Mouse (Mus musculus) testis, adult 10 weeks (tissue): ENCODE results near the gene Acss2. TPM values are rescaled to one million over a fixed set of nuclear protein-coding genes. Genes with fewer than 3 reads are reported as not detected.

ENCODE experiments used
- polyA plus RNA-seq: library from polyadenylated mRNA; stranded (reverse); fragments of 350-450 nt; fragmentation: Illumina TruSeq; extraction: RNeasy Lipid Tissue Mini Kit (QIAGEN cat#74804); gene quantifications from one replicate; pipeline ENCODE4 v1.2.3, GENCODE M21; 2014; ENCODE audit warnings: low read depth, low replicate concordance

Acss2 gene
- polyA plus RNA-seq: 27.1 TPM

DNA sequence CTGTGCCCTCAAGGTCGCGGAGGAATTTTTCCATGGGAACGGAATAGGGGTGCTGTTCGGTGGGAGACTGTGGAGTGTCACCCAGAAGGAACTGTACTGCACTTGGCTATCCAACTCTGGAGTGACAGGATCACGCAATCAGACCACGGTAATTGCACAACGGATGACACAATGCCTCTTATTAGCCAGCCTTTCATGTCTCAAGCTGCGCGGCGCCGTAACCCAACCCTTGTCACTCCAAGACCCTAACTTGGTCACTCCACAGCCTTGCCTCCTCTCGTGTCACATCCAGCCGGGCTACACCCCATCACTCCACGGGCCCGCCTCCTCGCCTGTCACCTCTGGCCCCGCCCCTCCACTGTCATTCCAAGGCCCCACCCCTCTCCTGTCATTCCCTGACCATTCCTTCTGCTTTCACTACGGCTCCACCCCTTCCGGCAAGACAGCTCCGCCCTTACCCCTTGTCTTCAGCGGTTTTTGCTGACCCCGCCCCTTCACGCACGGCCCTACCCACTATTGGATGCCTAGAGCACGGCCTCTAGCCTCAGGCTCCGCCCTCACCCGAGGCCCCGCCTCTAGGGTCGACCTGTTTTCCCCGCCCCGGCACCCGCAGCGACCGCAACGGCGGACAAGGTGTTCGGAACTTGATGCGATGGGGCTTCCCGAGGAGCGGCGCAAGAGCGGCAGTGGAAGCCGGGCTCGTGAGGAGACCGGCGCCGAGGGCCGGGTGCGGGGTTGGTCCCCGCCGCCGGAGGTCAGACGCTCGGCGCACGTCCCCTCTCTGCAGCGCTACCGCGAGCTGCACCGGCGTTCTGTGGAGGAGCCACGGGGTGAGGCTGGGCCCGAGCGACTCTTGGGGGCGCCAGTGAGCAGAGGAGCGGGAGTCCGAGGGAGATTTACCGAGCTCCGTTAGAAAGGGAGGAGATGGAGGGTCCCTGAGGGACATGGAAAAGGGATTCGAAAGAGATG lies at the start of gene Acss2, which contains the start of gene Ggt7:
Gene Acss2, plus strand, starts transcription at position 494 of the 969 bp plus-strand sequence.
Gene Ggt7, minus strand, starts transcription at position 783 of the 969 bp plus-strand sequence.

DNA sequence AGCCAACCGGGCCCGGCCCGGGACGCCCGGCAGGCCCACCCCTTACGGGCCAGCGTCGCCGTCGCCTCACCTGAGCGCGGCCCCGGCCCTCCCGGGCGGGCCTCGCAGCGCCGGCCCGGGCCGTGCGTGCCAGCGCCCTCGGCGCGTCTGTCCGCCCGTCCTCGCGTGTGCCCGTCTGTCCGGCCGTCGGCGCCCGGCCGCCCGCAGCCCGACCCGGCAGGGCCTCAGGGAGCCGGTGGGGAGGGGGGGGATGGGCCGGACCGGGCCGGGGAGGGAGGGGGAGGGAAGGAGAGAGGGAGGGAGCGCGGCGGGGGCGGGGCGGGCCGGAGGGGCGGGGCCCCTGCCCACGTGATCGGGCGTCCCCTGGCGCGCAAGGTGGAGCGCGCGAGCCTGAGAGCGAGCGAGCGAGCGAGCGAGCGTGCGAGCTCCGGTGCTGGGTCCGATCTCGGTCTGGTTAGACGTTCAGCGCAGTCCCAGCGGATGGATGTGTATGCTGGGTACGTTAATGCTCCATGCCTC lies 44.1 kb upstream of the Acss2 start, which contains the start of gene Ncoa6:
Gene Ncoa6, minus strand, starts transcription at position 325 of the 519 bp plus-strand sequence.

GRCm38 (mm10) chr2:155592137-155592853 lies 74.5 kb downstream of the Acss2 start, which contains the start of gene Gss:
Gss (minus strand) TSS chr2:155592810.

DNA sequence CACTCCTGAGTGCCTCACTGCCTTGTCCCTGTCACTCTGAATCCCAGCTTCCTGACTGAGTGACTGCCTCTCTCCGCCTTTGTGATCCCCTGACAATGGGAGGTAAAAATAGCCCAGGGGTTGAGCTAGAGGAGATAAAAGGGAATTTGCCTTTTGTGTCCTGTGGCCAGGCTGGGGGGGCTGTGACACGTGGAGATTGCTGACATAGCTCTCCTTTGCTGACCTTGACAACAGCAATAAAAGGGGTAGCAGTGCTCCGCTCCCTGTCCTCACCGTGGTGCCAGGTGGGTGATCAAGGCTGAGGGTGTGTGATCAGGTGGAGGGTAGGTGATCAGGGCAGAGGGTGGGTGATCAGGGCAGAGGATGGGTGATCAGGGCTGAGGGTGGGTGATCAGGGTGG lies 93.2 kb downstream of the Acss2 start, which contains the start of gene Myh7b:
Gene Myh7b, plus strand, starts transcription at position 235 of the 400 bp plus-strand sequence.

Other genes with a start within 250 kb of the Acss2 start
- gene Map1lc3a, start 241.7 kb upstream of the Acss2 start, polyA plus RNA-seq: 5.7 TPM
- 34.1 TPM for gene Pigu, start 160.5 kb upstream of the Acss2 start, polyA plus RNA-seq
- gene Trp53inp2, start 136.9 kb upstream of the Acss2 start, polyA plus RNA-seq: 99.8 TPM
- gene Ncoa6, start 44.1 kb upstream of the Acss2 start, polyA plus RNA-seq: 72.3 TPM
- gene Ggt7, start 289 bp downstream of the Acss2 start, polyA plus RNA-seq: 1.9 TPM
- 1.1 TPM for gene Gss, start 74.9 kb downstream of the Acss2 start, polyA plus RNA-seq
- gene Myh7b, start 93.3 kb downstream of the Acss2 start, polyA plus RNA-seq: not detected
- gene Trpc4ap, start 174.4 kb downstream of the Acss2 start, polyA plus RNA-seq: 88.4 TPM
- 8.4 TPM for gene Edem2, start 211.5 kb downstream of the Acss2 start, polyA plus RNA-seq
- not detected for gene Gm17581, start 217.9 kb downstream of the Acss2 start, polyA plus RNA-seq
- 0.29 TPM for gene Procr, start 233.2 kb downstream of the Acss2 start, polyA plus RNA-seq